Mouse (Mus musculus) heart, adult 10 weeks (tissue): ENCODE data around the gene Plek2. TPM values are rescaled to one million over a fixed set of nuclear protein-coding genes. Genes with fewer than 3 reads are reported as not detected.

Experiments used
- polyA plus RNA-seq: library from polyadenylated mRNA; stranded (reverse); fragments of 350-450 nt; fragmentation: Illumina TruSeq; extraction: RNeasy Lipid Tissue Mini Kit (QIAGEN cat#74804); gene quantifications from one replicate; pipeline ENCODE4 v1.2.3, GENCODE M21; 2014; ENCODE audit warnings: low read depth, low replicate concordance

Gene Plek2
- 0.29 TPM for polyA plus RNA-seq

DNA sequence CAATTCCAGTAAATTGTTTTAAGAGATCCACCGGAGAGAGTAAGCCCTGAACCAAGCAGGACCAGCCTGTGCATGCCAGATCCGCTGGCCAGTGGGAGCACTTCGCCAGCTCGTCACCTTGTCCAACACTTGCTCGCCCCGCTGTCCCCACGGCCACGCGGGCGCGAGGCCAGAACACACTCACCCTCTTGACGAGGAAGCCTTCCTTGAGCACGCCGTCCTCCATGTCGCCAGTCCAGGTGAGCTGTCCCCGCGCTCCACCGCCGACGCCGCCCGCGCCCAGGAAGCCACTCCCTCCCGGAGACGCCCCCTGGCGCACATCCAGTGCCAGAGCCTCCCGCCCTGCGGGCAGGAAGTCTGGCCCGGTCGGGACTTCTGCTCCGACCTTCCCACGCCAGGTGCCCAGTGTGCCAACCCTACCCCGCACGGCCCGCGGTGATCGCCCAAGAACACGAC, at the start of gene Plek2:
Plek2 (minus strand) TSS at position 258 of the 456 bp plus-strand sequence.

DNA sequence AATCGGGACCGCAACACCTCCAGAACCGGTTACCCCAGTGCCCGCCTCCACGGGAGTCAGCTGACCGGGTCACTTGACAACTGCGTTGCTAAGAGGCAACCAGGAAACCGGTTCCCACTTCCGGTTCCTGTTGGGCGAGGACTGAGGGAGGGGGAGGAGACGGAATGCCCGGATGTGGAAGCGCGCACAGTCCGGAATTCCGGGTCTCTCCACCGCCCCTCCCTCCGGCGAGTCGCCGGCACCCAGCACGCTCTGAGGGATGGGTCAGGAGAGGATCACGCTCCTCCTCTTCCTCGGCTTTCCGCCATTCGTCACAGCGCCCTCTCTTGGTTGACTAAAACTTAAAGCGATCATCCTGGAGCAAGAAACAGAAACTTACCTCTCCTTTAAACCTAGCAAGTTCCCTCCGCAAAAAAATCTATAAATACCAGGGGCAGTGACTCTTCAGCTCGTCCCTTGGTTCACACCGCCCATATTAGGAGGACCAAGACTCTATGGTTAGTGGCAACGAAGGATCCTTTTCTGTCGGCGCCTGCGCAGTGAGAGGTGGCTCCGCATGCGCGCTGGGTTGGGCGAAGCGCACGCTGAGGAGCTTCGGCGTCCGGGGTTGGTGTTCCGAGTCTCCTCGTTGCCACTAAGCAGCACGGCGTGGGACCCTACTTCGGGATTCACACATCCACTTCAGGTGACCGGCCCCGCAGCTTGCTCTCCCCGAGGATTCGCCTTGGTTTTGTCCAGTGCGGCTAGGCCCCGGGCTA, 45.1 kb downstream of the Plek2 start, which contains the start of the genes Atp6v1d and Eif2s1:
Atp6v1d (minus strand) TSS at position 143 of the 758 bp plus-strand sequence.
Eif2s1 (plus strand) TSS at position 324 of the 758 bp plus-strand sequence.

Other genes with a start within 250 kb of the Plek2 start
- not detected for gene Fam71d, start 215.4 kb downstream of the Plek2 start, polyA plus RNA-seq
- 15.2 TPM for gene Mpp5, start 158.1 kb downstream of the Plek2 start, polyA plus RNA-seq
- 78.6 TPM for gene Atp6v1d, start 45.3 kb downstream of the Plek2 start, polyA plus RNA-seq
- gene Eif2s1, start 45.1 kb downstream of the Plek2 start, polyA plus RNA-seq: 47.2 TPM
- gene Tmem229b, start 100.7 kb upstream of the Plek2 start, polyA plus RNA-seq: 2.9 TPM
- 1.6 TPM for gene Plekhh1, start 122.2 kb upstream of the Plek2 start, polyA plus RNA-seq
- 5.6 TPM for gene Pigh, start 182.7 kb upstream of the Plek2 start, polyA plus RNA-seq
- not detected for gene Arg2, start 223.8 kb upstream of the Plek2 start, polyA plus RNA-seq